Mouse (Mus musculus) ovary, postnatal 14 days (tissue): Measurements from ENCODE around the gene Isoc2a.
A peak's percentile ranks its signal among the peaks of the same experiment; 100 is the strongest.

Experiments used
- DNase-seq: peaks from one replicate; pipeline ENCODE4 v3.0.0; 2022; ENCODE audit warnings: low spot score

Isoc2a gene

DNA sequence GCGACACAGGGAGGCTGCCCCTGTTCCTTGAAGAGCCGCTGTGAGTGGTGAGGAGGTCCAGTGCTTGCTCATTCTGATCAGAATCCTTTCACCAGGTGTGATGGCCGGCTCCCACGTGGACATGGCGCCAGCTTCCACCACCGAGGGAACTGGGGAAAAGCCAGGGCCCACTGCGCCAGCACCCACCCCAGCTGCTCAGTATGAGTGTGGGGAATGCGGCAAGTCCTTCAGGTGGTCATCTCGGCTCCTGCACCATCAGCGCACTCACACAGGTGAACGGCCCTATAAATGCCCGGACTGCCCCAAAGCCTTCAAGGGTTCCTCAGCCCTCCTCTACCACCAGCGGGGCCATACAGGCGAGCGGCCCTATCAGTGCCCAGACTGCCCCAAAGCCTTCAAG lies 41.7 kb downstream of the Isoc2a start:
- DNase-seq, result no peak

DNA sequence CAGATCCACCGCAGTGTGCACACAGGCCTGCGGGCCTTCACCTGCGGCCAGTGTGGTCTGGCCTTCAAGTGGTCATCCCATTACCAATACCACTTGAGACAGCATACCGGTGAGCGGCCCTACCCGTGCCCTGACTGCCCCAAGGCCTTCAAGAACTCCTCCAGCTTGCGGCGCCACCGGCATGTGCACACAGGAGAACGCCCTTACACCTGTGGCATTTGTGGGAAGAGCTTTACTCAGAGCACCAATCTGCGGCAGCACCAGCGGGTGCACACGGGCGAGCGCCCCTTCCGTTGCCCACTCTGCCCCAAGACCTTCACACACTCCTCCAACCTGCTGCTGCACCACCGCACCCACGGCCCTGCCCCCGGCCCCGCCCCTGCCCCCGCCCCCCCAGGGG lies 42.1 kb downstream of the Isoc2a start:
- no peak for DNase-seq

DNA sequence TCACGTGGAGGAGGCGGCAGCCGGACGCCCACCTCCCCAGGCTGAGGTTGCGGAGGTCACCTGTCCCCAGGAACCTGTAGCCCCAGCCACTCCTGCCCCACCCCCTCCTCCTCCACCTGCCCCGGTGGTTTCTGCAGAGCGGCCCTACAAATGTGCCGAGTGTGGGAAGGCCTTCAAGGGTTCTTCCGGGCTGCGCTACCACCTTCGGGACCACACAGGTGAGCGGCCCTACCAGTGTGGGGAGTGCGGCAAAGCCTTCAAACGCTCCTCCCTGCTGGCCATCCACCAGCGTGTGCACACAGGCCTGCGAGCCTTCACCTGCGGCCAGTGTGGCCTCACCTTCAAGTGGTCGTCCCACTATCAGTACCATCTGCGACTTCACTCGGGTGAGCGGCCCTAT lies 43.0 kb downstream of the Isoc2a start:
- no peak for DNase-seq

DNA sequence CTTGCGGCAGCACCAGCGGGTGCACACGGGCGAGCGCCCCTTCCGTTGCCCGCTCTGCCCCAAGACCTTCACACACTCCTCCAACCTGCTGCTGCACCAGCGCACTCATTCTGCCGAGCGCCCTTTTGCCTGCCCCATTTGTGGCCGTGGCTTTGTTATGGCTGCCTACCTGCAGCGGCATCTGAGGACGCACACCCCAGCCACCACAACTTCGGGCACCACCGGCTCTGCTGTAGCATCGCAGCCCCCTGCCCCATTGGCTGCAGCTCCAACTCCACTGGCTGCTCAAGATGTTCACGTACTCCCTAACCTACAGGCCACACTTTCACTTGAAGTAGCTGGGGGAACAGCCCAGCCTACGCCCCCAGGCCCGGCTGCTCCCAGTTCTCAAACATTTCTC lies 43.5 kb downstream of the Isoc2a start:
- DNase-seq, result no peak

DNA sequence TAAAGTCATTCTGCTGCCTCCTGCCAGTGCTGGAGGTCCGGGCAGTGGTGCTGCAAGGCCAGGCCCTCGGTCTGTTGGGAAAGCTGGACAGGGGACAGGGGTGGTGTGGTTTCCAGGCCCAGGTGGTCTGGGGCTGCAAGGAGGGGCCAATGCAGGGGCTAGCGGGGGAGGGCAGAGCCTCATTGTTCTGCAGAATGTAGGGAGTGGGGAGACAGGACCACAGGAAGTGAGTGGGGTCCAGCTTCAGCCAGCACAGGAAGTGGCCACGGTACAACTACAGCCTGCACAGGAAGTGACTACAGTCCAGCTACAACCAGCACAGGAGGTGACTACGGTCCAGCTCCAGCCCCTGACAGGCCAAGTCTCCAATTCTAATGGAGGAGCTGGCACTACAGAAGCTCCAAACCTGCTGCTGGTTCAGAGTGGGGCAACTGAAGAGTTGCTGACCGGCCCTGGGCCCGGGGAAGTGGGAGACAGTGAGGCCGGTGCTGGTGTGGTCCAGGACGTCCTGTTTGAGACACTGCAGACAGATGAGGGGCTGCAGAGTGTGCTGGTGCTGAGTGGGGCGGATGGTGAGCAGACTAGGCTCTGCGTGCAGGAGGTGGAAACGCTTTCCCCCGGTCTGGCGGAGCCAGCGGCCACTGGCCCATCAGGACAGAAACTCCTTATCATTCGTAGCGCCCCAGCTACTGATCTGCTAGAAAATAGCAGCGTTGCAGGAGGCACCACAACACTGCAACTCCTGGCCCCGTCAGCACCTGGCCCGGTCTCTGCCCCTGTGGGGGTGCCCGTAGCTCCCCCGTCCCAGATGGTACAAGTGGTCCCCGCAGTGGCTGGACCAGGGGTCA lies 44.2 kb downstream of the Isoc2a start:
- no peak for DNase-seq

DNA sequence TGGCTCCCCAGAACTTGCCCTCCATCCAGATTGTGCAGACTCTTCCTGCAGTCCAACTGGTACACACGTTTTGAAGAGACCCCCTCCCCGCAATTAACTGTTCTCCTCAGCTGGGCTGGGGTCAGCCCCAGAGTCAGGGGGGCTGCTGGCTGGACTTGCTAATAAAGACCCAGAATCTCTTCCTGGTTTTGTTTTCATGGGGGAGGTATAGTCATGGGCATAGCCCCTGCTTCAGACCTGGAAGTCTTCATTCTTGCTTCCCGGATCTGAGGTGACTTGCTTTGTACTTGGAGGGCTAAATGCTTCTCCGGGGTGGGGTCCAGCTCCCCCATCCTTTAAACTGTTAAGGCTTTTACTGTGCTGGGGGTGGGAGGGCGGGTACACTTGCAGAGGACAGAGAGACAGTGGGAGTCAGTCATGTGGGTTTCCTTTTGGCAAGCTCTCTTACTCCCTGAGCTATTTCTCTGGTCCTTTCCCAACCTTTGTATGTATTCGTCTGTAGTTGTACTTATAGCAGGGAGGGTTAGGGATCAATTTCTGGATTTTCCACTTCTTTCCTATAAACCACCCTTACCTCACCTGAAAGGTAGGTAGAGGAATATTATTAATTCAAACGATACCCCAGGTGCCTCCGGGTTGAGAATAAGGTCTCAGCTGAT lies 45.0 kb downstream of the Isoc2a start, which contains the start of gene Nat14:
Gene Nat14 (plus strand): TSS at position 205 of the 659 bp plus-strand sequence.
- DNase-seq, result no peak

DNA sequence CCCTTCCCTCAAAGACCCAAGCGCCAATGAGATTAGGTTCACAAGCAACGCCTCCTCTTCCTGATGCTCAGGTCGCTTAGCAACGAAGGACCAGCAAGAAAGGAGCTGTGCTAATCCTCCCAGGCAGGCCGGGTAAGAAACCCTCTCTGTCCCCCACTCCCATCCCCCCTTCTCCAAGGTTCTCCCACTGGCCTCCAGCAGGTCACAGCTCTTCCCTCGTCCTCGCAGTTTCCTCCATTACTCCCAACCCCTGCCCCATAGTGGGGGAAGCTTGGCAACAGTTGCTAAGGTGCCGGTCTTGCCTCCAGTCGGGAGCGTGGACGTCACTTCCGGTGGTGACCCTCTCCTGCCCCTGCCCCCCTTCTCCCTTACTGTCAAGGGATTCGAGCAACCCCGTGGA lies 45.6 kb downstream of the Isoc2a start:
- DNase-seq, result peak; percentile 62

DNA sequence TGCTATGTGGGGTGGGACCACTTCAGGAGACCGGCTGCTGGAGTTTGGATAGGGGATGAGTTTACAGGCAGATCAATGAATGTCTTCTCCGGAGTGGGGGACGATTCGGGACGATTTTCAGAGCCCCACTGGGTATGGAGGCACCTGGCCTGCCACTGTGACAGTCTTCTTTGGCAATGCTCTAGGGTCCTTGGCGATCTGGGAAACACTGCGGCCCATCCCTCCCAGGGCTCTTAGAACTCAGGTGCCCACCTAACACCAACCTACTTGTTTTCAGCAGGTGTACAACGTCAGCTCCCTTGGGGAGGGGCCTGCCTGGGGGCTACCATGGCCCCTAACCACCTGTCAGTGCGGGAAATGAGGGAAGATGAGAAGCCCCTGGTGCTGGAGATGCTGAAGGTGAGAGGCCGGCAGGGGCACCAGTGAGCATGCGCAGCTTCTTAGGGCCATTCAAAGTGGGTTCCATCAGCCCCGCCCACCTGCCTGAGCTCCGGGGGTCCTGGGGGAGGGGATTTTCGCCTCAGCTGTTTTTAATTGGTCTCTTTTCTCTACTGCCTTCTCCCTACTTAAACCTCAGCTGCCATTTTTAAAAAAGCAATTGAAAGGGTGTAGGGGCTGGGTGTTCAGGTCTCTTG lies 46.1 kb downstream of the Isoc2a start:
- DNase-seq, result no peak

DNA sequence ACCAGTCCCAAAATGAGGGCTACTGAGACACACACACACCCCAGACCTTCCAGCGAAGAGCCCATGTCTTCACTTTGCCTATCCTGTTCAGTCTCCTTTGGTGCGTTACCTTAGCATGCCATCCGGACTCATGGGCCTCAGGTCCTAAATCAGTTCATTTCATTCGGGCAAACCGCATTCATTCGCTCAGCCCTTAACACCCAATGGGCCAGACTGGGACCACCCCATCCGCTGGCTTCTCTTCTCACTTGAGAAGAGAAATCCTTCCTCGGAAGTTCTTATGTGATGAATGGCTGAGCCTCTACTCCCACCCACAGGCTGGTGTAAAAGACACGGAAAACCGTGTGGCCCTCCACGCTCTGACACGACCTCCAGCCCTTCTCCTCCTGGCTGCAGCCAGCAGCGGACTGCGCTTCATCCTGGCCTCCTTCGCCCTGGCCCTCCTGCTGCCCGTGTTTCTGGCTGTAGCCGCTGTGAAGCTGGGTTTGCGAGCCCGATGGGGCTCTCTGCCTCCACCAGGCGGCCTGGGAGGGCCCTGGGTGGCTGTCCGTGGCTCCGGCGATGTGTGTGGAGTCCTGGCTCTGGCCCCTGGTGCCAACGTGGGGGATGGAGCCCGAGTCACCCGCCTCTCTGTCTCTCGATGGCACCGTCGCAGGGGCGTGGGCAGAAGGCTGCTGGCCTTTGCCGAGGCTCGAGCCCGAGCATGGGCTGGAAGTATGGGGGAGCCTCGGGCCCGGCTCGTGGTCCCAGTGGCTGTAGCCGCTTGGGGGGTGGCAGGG lies 46.8 kb downstream of the Isoc2a start:
- no peak for DNase-seq

DNA sequence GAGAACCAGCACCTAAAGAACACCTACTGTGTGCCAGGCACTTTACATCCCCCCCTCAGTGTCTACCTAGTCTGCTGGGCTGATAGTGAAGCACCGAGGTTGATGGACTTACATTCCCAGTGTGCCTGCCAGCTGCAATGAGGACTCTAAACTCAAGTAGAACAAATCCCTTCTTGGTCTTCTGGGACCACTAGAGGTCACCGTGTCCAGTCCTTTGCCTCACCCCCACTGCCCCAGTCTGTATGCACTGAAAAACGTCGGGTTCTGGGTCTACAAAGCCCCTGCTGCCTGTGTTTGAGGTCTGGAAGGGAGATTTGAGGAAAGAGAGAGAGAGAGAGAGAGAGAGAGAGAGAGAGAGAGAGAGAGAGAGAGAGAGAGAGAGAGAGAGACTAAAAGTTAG lies 47.5 kb downstream of the Isoc2a start:
- no peak for DNase-seq

DNA sequence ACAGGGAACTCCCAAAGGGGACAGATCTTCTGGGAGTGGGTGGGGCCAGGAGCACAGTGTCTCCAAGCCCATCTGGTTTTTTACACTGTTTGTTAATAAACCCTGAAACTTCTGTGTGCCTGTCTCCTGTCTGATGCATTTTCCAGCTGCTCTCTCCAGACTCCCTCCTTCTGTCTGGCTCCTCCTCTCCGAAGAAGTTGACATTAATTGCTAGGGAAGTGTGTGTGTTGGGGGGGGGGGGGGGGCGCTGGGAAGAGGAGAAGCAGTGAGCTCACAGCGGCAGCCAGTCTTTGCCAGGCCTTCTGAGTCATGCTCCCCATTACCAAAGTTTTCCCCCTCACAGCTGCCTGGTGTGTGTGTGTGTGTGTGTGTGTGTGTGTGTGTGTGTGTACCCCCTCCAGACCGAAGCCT lies 47.9 kb downstream of the Isoc2a start:
- DNase-seq, result no peak

DNA sequence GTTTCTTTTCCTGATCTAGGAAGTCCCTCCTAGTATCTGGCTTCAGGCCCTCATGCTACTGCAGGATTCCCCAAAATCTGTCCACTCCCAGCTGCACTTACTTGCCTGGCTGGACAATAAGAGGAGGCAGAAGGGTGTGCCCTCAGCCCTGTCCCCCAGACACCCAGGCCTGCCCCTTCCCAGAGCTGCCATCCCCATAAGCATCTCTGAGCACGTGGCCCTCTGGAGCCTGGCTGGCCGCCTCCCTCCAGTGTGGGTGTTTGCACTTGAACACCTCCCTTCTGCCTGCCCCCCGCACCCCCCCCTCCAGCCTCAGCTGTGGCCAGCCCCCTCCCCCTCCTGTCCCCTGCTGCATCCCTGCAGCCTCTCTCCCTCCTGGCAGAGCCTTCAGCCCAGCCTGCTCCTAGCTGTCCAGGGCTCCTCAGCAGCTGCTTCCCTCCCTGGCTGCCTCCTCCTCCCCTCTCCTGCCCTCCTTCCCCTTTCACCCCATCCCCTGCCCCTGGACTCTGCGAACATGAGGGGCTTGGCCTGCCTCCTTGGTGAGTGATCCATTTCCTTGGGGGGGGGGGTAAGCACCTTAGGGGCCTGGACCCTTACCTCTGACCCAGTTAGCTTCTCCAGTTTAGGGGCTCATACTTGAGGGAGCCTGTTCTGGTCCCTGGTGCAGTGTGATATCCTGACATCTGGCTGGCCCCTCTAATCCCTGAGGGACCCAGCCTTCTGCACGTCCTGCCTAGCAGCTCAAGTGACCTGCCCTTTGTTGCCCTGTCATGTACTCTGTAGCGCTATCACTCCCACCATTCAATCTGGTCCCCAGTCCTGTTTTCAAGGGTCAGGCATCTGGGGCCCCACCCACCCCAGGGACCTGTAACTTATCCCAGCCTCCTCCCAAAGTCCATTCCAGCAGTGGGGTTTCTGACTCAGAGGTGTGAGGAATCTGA lies 48.8 kb downstream of the Isoc2a start, which contains the start of gene Ssc5d:
Gene Ssc5d (plus strand): TSS at position 345 of the 941 bp plus-strand sequence.
- DNase-seq, result no peak

DNA sequence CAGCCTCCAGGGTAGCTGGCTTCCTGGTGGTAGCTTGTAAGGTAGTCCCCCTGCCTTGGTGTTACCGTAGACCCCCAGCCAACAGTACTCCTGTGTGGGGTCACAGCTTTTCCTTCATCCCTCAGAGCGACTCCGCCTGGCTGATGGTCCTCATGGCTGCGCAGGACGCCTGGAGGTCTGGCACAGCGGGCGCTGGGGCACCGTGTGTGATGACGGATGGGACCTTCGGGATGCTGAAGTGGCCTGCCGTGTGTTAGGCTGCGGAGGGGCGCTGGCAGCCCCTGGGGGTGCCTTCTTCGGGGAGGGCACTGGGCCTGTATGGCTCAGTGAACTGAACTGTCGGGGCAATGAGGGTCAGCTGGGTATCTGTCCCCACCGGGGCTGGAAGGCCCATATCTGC lies 49.9 kb downstream of the Isoc2a start:
- no peak for DNase-seq

DNA sequence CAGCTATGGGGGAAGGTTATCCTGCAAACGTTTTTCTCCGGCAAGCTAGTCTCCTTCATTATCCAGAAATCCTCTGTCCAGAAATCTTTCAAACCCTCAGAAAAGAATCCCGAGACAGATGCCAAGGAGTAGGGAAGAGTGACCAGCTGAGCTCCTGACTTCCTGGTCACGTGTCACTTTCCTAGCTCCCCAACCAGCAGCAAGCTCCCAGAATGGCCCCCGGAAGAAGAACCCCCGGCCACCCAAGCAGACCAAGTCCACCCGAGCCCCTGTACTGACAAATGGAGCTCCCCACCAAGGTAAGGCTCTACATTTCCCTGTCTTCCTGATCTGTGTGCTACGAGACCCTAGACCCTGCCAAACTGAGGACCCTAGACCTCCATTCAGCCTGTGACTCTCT lies 50.8 kb downstream of the Isoc2a start:
- no peak for DNase-seq

DNA sequence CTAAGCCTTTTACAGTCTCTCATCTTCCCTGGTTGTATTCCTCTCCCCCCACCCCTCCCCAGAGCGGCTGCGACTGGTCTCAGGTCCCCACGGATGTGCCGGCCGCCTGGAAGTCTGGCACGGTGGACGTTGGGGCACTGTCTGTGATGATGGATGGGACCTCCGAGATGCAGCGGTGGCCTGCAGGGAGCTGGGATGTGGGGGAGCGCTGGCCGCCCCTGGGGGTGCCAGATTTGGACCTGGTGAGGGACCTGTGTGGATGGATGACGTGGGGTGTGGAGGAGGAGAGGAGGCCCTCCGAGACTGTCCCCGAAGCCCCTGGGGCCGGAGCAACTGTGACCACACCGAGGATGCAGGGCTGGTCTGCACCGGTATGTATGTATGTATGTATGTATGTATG lies 51.4 kb downstream of the Isoc2a start:
- no peak for DNase-seq

DNA sequence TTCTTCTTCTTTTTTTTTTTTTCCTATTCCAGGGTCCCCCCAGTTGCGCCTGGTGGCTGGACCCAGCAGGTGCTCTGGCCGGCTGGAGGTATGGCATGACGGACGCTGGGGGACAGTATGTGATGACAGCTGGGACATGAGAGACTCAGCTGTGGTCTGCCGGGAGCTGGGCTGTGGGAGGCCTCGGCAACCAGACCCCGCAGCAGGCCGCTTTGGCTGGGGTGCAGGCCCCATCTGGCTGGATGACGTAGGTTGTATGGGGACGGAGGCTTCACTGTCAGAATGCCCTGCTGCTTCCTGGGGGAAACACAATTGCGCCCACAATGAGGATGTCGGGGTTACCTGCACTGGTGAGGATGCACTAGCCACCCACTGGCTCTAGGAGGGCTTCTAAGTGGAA lies 56.1 kb downstream of the Isoc2a start:
- no peak for DNase-seq

DNA sequence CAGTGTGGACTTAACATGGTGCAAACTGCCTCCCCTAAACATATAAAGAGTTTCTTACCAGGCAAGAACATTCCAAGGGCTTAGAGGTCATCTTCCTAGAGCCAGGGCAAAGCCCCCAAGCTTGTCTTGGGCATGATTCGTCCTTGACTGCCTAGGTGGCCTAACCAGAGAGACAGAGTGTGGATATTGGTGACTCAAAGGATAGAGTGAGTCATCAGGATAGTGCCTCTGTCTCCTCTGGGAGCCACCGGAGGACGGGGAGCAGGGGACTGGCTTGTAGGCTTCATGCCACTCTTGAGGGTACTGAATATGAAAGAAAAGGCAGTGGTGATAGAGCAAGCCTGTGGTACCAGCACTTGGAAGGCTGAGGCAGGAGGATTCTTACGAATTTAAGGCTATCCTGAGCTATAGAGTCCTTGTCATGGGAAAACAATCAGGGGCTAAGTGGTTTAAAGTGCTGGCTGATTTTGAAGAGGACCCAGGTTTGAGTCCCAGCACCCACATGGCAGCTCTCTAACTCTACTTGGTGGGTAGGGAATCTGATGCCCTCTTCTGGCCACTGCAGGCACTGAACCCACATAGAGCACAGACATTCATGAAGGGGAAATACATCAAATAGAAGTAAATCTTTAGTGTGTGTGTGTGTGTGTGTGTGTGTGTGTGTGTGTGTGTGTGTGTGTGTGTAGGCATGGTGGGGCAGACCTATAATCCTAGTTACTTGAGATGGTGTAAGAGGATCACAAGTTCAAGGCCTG lies 57.4 kb downstream of the Isoc2a start:
- no peak for DNase-seq

DNA sequence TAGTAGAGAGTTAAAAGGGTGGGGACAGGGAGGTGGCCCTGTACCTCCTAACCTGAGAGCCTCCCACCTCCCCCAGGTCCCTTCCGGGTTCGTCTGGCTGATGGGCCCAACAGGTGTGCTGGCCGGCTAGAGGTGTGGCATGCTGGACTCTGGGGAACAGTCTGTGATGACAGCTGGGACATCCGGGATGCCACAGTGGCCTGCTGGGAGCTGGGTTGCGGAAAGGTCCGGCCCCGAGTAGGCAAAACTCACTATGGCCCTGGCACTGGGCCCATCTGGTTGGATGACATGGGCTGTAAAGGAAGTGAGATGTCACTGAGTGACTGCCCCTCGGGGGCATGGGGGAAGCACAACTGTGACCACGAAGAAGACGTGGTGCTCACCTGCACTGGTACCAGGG lies 59.9 kb downstream of the Isoc2a start:
- no peak for DNase-seq

DNA sequence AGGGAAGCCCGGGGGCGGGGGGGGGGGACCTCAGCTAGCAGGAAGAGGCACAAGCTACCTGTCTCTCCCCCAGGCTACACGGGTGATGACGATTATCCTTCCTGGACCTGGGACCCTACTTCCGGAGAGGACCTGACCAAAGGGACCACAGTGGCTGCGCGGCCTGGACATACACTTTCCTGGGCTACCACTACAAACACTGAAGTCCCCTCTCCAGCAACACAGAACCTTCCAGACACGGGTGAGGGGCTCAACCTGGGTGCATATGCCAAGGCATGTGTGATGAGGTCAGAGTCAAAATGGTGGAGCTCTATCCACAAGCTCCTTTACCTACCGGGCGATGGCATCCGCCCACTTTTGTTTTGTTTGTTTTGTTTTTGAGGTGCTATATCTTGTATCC lies 60.4 kb downstream of the Isoc2a start:
- DNase-seq, result no peak

DNA sequence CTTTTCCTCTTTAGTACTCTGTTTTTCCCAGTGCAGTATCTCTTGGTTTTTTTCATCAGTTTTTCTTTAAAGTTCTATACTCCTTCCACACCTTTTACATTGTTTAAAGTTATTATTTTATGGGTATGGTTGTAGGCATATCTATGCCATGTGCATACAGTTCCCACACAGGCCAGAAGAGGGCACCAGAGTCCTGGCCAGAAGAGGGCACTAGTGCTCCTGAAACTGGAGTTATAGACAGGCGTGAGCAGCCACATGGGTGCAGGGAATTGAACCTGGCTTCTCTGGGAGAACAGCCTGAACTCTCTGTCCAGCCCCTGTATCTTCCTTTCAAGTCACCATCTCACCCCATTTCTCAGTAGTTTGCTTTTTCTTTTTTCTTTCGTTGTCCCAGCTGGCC lies 61.5 kb downstream of the Isoc2a start:
- DNase-seq, result peak; percentile 67
